Mouse (Mus musculus) cerebellum, adult 18-20 months (tissue): ENCODE data around the gene Wnt16.

ENCODE experiments used
- DNase-seq, 2 experiments: peaks; one replicate each; pipeline ENCODE4 v3.0.0; 2021

Gene Wnt16

DNA sequence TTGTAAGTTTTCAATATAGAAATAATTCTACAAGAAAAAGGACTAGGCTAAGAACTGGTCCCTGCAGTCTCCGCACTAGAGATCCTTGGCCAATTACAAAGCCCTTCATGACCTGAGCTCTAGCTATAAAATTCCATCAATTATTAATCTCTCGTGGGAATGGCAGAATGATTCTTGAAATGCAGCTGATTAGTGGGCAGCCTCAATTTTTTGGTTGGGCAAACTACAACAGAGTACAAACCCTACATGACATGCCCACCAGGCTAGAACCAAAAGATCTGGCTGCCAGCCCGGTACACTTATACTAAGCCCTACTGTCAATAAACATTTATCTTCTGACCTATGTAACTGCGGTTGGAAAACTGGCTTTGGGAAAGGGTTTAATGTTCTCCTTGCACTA, 39.1 kb downstream of the Wnt16 start:
- DNase-seq: no peak

GRCm38 (mm10) chr6:22327931-22328330, 39.9 kb downstream of the Wnt16 start:
- DNase-seq: no peak

DNA sequence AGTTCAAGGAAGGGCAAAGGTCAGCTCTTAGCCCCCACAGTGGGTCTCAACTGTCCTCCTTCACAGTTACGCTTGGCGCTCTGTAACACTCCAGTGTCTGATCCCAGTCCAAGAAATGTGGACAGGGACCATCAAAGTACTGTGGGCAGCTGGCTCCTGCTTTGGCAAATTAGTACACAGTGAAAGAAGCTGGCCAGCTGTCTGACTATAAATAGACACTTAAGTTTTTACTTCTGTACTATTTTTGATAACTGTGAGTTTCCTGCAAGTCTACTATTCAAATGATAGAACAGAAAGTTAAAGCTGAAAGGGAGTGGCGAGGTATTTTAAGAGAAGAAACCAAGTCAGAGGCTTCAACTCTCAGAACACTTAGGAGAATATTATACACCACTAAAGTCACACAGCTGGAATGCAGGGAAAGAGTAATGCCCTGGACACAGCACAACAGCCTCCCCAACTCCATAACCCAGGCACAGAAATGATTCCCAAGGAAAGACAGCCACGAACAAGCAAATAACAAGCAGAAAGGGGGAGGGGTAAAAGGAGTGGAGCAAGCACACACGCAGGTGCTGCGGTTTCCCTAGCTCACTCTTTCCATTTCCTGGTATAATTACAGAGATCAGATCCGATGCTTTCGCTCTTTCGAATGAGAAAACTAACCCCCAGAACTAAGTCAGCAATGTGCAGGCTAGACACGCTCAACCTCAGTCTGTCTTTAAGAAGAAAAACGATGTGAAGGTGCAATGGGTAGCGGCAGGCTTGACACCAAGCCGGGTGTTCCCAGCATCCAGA, 42.3 kb downstream of the Wnt16 start:
- no peak for DNase-seq

DNA sequence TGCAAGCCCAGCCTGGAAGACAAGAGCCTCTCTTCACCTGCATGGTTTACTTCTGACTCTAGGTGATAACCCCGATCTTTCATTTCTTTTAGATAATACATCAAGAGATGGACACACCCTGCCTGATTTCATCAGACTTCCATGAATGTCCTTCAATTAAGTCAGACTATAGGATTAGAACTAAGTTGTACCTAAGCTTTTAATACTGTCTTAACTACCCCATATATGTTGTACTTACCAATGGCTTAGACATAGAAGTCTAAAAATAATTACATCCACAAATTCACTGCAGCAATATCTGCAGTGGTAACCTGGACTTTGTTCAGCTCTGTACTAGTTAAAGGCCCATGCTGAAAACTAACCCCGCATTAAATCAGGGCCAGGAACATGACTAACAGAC, 44.5 kb downstream of the Wnt16 start:
- no peak for DNase-seq

DNA sequence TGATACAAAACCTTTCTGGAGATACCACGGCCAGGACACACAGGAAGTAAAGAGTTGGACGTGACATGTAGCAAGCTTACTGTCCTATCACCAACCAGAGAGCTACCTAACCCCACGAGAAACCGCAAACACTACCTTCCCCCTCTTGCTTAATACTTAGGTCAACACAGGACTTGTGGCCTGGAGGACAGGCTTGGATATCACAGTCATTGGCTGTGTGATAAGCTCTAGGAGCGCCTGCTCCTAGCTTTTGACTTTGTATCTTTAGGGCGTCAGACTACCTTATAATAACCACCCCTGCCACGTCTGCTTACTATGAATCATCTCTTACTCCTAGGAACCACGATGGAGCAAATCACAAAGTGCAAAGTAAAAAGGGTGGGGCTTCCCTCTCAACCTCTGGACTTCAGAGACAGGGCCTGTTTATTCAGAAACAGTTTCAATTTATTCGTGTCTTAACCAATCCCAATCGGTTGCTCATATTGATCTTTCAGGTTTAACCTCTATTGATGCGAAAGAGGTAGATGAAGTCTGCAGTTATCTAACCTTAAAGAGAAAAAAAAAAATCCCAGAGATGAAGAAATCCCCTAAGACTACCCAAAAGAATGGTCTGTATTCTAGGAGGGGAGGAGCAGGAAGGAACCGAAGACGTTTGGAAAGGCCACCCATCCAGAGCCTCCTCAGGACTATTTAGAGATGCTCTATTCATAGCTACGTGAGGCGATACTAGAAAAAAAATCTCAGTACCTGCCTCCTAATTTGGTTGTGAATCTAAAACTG, 51.9 kb downstream of the Wnt16 start:
- no peak for DNase-seq

GRCm38 (mm10) chr6:22340779-22341178, 52.8 kb downstream of the Wnt16 start:
- no peak for DNase-seq

- no peak for DNase-seq
Measured at GRCm38 (mm10) chr6:22343292-22343691, 55.3 kb downstream of the Wnt16 start.

DNA sequence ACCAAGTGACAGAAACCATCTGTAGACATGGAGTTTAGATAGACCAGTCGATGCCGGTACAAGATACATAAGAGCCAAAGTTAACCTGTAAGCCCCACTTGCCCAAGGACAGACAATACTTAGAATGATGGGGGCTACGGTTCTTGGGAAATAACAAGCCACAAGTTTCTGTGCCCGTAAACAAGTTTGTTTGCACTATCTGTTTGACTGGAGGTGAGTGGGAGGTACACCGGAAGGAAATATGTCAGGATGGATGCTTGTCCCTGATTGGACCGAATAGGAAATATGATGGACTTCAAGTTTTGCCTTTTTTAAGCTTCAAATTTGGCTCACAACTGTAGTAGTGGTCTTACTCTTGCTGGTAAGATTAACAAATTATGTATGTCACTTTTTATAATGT, 55.7 kb downstream of the Wnt16 start:
- DNase-seq: no peak

DNA sequence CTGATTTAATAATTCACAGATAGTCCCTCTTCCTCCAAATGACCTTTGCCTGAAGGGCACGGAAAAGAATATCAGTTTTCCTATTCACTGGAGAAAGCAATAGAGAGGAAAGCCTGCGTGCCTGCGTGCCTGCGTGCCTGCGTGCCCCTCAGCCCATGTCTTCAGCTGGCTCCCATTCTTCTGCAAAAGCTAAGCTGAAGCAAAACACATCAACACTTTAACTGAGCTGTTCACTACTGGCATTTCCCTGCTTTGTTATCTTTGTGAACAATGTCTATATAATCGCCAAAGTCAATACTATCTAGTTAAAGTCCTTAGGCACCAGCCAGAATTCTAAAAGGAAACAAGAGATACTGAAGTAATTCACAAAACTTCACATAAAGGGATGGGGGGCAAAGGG, 56.4 kb downstream of the Wnt16 start:
- DNase-seq: no peak

- no peak for DNase-seq
Measured at GRCm38 (mm10) chr6:22347132-22347902, 59.3 kb downstream of the Wnt16 start.
